Mouse (Mus musculus): ENCODE results near the gene Arsb. TPM values are rescaled to one million over a fixed set of nuclear protein-coding genes. Genes with fewer than 3 reads are reported as not detected.

Arsb gene
- polyA plus RNA-seq, 1 experiment from 2014 or later = 11.9 TPM

DNA sequence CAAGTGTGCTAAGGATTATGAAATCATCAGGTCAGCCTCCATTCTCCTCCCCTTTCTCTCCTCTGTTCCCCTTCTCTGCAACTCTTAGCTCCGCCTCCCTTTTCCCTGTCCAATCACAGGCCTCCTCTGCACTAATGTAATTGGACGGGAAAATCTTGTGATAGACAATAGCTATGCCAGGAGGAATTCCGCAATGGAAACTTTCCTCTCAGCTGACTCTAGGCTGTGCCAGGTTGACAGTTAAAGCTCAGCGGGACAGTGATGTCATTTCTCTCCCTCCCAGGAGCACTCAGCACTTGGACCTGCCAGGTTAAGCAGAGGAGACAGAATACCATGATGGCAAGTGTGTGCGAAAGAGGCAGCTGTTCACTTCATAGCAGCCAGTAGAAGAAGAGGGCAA lies 95.2 kb downstream of the Arsb start:
- TF ChIP-seq CTCF (IDR thresholded peaks at IDR 0.05; ENCODE audit: low read depth) = no peak
- no peaks in the 10 kb centered on the region for H3K27me3 ChIP-seq (ENCODE audit: insufficient read depth, low read length)
- ATAC-seq (replicated peaks; ENCODE audit: low FRiP score, low read depth) = no peak
- no peak overlapping the region for H3K4me2 ChIP-seq (ENCODE audit: low read length)
- H3K4me1 ChIP-seq (replicated peaks; ENCODE audit: insufficient read depth, low read length) = no peaks in the 10 kb centered on the region
- no peak overlapping the region for H3K9ac ChIP-seq (ENCODE audit: low read depth, low read length)
- no peak overlapping the region for H3K27ac ChIP-seq
- H3K36me3 ChIP-seq (ENCODE audit: insufficient read depth, low read length) = no peaks in the 10 kb centered on the region
- H3K9me3 ChIP-seq (replicated peaks; ENCODE audit: low read length) = no peaks in the 10 kb centered on the region
- 88% methylated on average over 5 of the region's 5 CpGs for WGBS
- DNase-seq (ENCODE audit: low spot score) = no peak
- H3K4me3 ChIP-seq (replicated peaks; ENCODE audit: low read depth, low read length) = no peak overlapping the region

DNA sequence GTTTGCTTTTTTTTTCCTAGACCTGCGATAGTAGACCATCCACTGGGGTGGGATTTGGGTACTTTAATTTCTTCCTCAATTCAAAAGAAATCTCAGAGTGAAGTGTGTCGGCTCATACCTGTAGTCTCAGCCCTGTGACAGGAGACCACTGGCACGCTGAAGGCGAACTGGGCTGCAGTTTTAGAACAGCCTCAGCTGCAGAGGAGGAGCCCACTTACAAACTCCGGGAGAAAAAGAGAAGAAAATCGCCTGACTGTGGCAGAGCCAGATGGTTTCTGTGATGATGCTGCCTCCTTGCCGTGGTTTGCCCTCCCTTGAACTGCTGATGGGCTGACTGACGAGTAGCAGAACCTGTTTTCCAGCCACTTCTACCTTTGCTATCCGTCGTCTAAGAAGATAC lies 100.3 kb downstream of the Arsb start:
- Histone ChIP-seq H3K9ac (ENCODE audit: low read depth, low read length) (no peak overlapping the region), H3K4me2 (ENCODE audit: low read length) (no peak overlapping the region), H3K9me3 (replicated peaks; ENCODE audit: low read length) (no peaks in the 10 kb centered on the region), H3K27ac (no peak overlapping the region), H3K4me3 (replicated peaks; ENCODE audit: low read depth, low read length) (no peak overlapping the region), H3K27me3 (ENCODE audit: insufficient read depth, low read length) (no peaks in the 10 kb centered on the region), H3K36me3 (ENCODE audit: insufficient read depth, low read length) (no peaks in the 10 kb centered on the region), H3K4me1 (replicated peaks; ENCODE audit: insufficient read depth, low read length) (no peaks in the 10 kb centered on the region)
- 78% methylated on average over 10 of the region's 10 CpGs for WGBS
- TF ChIP-seq CTCF (IDR thresholded peaks at IDR 0.05; ENCODE audit: low read depth) = no peak
- ATAC-seq (replicated peaks; ENCODE audit: low FRiP score, low read depth) = no peak
- no peak for DNase-seq (ENCODE audit: low spot score)

DNA sequence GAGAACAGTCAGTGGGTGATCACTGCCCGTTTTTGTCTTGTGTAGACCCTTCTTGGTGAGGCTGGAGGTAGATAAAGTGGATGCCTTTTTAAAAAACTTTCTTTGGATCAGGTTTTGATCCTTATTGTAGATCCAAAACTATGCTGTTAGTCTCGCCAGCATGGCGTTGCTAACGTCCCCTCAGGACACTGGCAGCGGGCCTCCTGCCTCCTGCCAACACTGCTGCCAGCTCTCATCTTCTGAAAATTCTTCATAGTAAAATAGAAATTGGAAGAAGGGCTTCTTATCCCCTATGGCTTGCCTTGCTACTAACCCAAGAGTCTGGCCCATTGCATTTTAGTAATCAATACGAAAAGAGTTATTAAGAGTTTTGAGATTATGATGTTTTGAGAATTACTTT lies 101.2 kb downstream of the Arsb start:
- H3K9ac ChIP-seq (ENCODE audit: low read depth, low read length) = no peak overlapping the region
- no peak overlapping the region for H3K4me2 ChIP-seq (ENCODE audit: low read length)
- H3K4me3 ChIP-seq (replicated peaks; ENCODE audit: low read depth, low read length) = no peak overlapping the region
- ATAC-seq (replicated peaks; ENCODE audit: low FRiP score, low read depth) (no peak), DNase-seq (ENCODE audit: low spot score) (no peak)
- no peaks in the 10 kb centered on the region for H3K27me3 ChIP-seq (ENCODE audit: insufficient read depth, low read length)
- H3K36me3 ChIP-seq (ENCODE audit: insufficient read depth, low read length) = no peaks in the 10 kb centered on the region
- no peaks in the 10 kb centered on the region for H3K4me1 ChIP-seq (replicated peaks; ENCODE audit: insufficient read depth, low read length)
- no peak for TF ChIP-seq CTCF (IDR thresholded peaks at IDR 0.05; ENCODE audit: low read depth)
- H3K9me3 ChIP-seq (replicated peaks; ENCODE audit: low read length) = no peaks in the 10 kb centered on the region
- no peak overlapping the region for H3K27ac ChIP-seq
- WGBS = 92% methylated on average over 6 of the region's 6 CpGs

GRCm38 (mm10) chr13:93877924-93878323 lies 106.5 kb downstream of the Arsb start:
- Histone ChIP-seq H3K27me3 (ENCODE audit: insufficient read depth, low read length) (no peaks in the 10 kb centered on the region), H3K4me2 (ENCODE audit: low read length) (no peak overlapping the region), H3K4me3 (replicated peaks; ENCODE audit: low read depth, low read length) (no peak overlapping the region), H3K27ac (no peak overlapping the region), H3K36me3 (ENCODE audit: insufficient read depth, low read length) (no peaks in the 10 kb centered on the region), H3K4me1 (replicated peaks; ENCODE audit: insufficient read depth, low read length) (no peaks in the 10 kb centered on the region), H3K9ac (ENCODE audit: low read depth, low read length) (no peak overlapping the region), H3K9me3 (replicated peaks; ENCODE audit: low read length) (no peaks in the 10 kb centered on the region)
- no peak for TF ChIP-seq CTCF (IDR thresholded peaks at IDR 0.05; ENCODE audit: low read depth)
- DNase-seq (ENCODE audit: low spot score) (no peak), ATAC-seq (replicated peaks; ENCODE audit: low FRiP score, low read depth) (no peak)
- WGBS = 82% methylated on average over 2 of the region's 2 CpGs

DNA sequence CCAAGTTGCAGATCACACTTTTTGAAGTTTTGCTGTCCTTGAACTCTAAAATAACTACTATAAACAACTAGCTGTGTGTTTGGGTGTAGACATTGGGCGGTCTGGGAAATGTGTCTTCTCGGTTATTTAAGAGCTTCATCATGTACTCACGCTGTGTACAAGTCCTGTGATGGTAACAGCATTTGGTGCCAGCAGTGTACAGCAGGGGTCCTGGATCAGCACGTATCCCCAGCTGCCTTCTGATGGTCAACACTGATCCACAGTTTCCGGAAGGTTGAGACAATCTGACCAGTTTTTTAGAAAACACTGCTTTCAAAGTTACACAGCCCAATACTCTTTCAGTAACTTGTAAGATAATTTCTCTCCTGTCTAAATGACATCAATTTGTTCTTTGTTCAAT lies 108.0 kb downstream of the Arsb start:
- H3K4me1 ChIP-seq (replicated peaks; ENCODE audit: insufficient read depth, low read length) = no peaks in the 10 kb centered on the region
- TF ChIP-seq CTCF (IDR thresholded peaks at IDR 0.05; ENCODE audit: low read depth) = no peak
- H3K27me3 ChIP-seq (ENCODE audit: insufficient read depth, low read length) = no peaks in the 10 kb centered on the region
- H3K4me2 ChIP-seq (ENCODE audit: low read length) = no peak overlapping the region
- no peak for DNase-seq (ENCODE audit: low spot score)
- no peaks in the 10 kb centered on the region for H3K36me3 ChIP-seq (ENCODE audit: insufficient read depth, low read length)
- H3K9ac ChIP-seq (ENCODE audit: low read depth, low read length) = no peak overlapping the region
- ATAC-seq (replicated peaks; ENCODE audit: low FRiP score, low read depth) = no peak
- no peak overlapping the region for H3K27ac ChIP-seq
- H3K4me3 ChIP-seq (replicated peaks; ENCODE audit: low read depth, low read length) = no peak overlapping the region
- WGBS = 88% methylated on average over 5 of the region's 5 CpGs
- no peaks in the 10 kb centered on the region for H3K9me3 ChIP-seq (replicated peaks; ENCODE audit: low read length)

DNA sequence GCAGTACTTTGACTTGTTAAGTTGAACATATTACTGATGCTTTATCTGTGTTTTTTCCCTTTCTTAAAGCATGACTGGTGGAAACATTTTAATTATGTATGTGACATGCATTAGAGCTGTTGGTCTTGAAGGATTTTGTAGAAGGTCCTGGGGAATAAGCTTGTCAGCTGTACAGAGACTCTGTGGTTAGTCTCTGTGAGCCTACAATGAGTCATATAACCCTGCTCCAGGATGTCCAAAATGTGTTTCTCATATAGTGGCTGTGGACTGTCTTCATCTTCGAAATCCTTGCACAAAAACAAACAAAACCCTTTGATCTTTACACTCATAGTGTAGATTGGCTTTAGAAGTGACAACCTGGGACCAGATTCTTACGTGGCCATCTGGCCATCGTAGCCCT lies 110.7 kb downstream of the Arsb start:
- Histone ChIP-seq H3K27me3 (ENCODE audit: insufficient read depth, low read length) (no peaks in the 10 kb centered on the region), H3K4me1 (replicated peaks; ENCODE audit: insufficient read depth, low read length) (no peaks in the 10 kb centered on the region), H3K36me3 (ENCODE audit: insufficient read depth, low read length) (no peaks in the 10 kb centered on the region), H3K9ac (ENCODE audit: low read depth, low read length) (no peak overlapping the region), H3K4me3 (replicated peaks; ENCODE audit: low read depth, low read length) (no peak overlapping the region), H3K4me2 (ENCODE audit: low read length) (no peak overlapping the region), H3K9me3 (replicated peaks; ENCODE audit: low read length) (no peaks in the 10 kb centered on the region), H3K27ac (no peak overlapping the region)
- 64% methylated on average over 3 of the region's 3 CpGs for WGBS
- DNase-seq (ENCODE audit: low spot score) = no peak
- no peak for TF ChIP-seq CTCF (IDR thresholded peaks at IDR 0.05; ENCODE audit: low read depth)
- no peak for ATAC-seq (replicated peaks; ENCODE audit: low FRiP score, low read depth)

DNA sequence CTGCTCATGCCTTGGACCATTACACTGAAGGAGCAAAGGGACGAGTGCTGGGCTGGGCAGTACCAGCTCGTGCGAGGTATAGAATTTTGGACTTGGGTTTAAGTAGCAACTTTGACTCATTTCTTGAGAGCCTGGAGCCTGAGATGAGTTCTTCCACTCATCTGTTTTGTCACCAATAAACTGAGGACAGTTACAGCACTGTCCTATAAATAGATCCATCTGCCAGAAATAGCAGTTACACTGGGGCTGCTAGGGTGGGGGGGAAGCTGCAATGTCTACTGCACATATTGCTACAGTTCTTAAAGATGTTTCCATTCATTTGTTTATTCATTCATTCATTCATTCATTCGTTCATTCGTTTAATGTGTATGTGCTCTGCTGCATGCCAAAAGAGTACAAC lies 115.6 kb downstream of the Arsb start:
- 94% methylated on average over 5 of the region's 5 CpGs for WGBS
- DNase-seq (ENCODE audit: low spot score) = no peak

More for the DNA sequence above, 115.6 kb downstream of the Arsb start:
- Histone ChIP-seq H3K9ac (ENCODE audit: low read depth, low read length) (no peak overlapping the region), H3K36me3 (ENCODE audit: insufficient read depth, low read length) (no peaks in the 10 kb centered on the region), H3K4me2 (ENCODE audit: low read length) (no peak overlapping the region), H3K4me1 (replicated peaks; ENCODE audit: insufficient read depth, low read length) (0 out of 2 replicates have a peak, but pooled peaks cover 6% of the 10 kb centered on the region), H3K27me3 (ENCODE audit: insufficient read depth, low read length) (no peaks in the 10 kb centered on the region), H3K27ac (no peak overlapping the region), H3K9me3 (replicated peaks; ENCODE audit: low read length) (no peaks in the 10 kb centered on the region), H3K4me3 (replicated peaks; ENCODE audit: low read depth, low read length) (no peak overlapping the region)
- TF ChIP-seq CTCF (IDR thresholded peaks at IDR 0.05; ENCODE audit: low read depth) = no peak
- ATAC-seq (replicated peaks; ENCODE audit: low FRiP score, low read depth) = no peak

Data from kidney, postnatal 0 days (tissue).